Mouse (Mus musculus) midbrain, embryonic 14.5 days (tissue): ENCODE measurements at regions not wholly inside any gene's neighbourhood (a gene's known extent, or its start where the extent isn't known, plus 50 kb on each side); places are given as distances from the start of the nearest gene placed in this dataset.

Experiments used
- ATAC-seq: fragments of 200-750 bp; cut with Nextera tagmentation; 2 replicates; pipeline ENCODE4 v1.8.0; 2017; ENCODE audit warnings: moderate number of reproducible peaks, moderate library complexity; ENCODE audit not compliant: low FRiP score, low TSS enrichment
- DNase-seq: peaks from one replicate; pipeline ENCODE4 v3.0.0-alpha.2; 2015
- H3K27ac ChIP-seq: fragments of 300-500 bp; sonication (generic); replicated peaks from 2 replicates; pipeline ENCODE4 v1.5.1; 2014; ENCODE audit warnings: mild to moderate bottlenecking, low read depth, low read length, moderate library complexity
- H3K27me3 ChIP-seq: fragments of 300-500 bp; sonication (generic); 2 replicates; pipeline ENCODE4 v1.6.1; 2014; ENCODE audit warnings: low read length, control low read depth, mixed read lengths; ENCODE audit not compliant: control insufficient read depth, insufficient read depth
- H3K36me3 ChIP-seq: fragments of 300-500 bp; sonication (generic); 2 replicates; pipeline ENCODE4 v1.6.1; 2014; ENCODE audit warnings: low read length, control low read depth; ENCODE audit not compliant: control insufficient read depth, insufficient read depth
- H3K4me1 ChIP-seq: fragments of 300-500 bp; sonication (generic); 2 replicates; pipeline ENCODE4 v1.6.1; 2014; ENCODE audit warnings: mild to moderate bottlenecking, antibody characterized with exemption, low read length, control low read depth; ENCODE audit not compliant: control insufficient read depth, insufficient read depth
- H3K4me2 ChIP-seq: fragments of 300-500 bp; sonication (generic); 2 replicates; pipeline ENCODE4 v1.6.1; 2014; ENCODE audit warnings: mild to moderate bottlenecking, low read length, moderate library complexity
- H3K4me3 ChIP-seq: fragments of 300-500 bp; sonication (generic); replicated peaks from 2 replicates; pipeline ENCODE4 v1.5.1; 2014; ENCODE audit warnings: low read depth, low read length
- H3K9ac ChIP-seq: fragments of 300-500 bp; sonication (generic); replicated peaks from 2 replicates; pipeline ENCODE4 v1.6.1; 2014; ENCODE audit warnings: mild to moderate bottlenecking, low read length, moderate library complexity
- H3K9me3 ChIP-seq: fragments of 300-500 bp; sonication (generic); 2 replicates; pipeline ENCODE4 v1.6.1; 2016; ENCODE audit warnings: low read length, control low read depth, mixed read lengths; ENCODE audit not compliant: control insufficient read depth
- whole genome bisulfite sequencing: fragments of 180-500 bp; shearing (Covaris S2); extraction: QIAGEN DNeasy Blood & Tissue Kit; methylation state at CpG from one replicate; pipeline ENCODE4 v1.1.7; 2014; 5-methylcytosine and 5-hydroxymethylcytosine counted together

GRCm38 (mm10) chr15:63694150-63694549 lies 150.8 kb downstream of the Gsdmc2 start:
- WGBS = 68% methylated on average over 3 of the region's 3 CpGs

GRCm38 (mm10) chr15:63693561-63693960 lies 151.4 kb downstream of the Gsdmc2 start:
- H3K4me3 ChIP-seq = no peak overlapping the region
- no peaks in the 10 kb centered on the region for H3K36me3 ChIP-seq
- WGBS = 62% methylated on average over 2 of the region's 2 CpGs
- no peak overlapping the region for H3K27ac ChIP-seq
- no peak overlapping the region for H3K4me2 ChIP-seq
- no peaks in the 10 kb centered on the region for H3K9me3 ChIP-seq
- peaks cover 6% of the 10 kb centered on the region for H3K4me1 ChIP-seq
- H3K9ac ChIP-seq = no peak overlapping the region
- no peaks in the 10 kb centered on the region for H3K27me3 ChIP-seq
- no peak for DNase-seq
- ATAC-seq = no peak

More at GRCm38 (mm10) chr15:63694150-63694549, 150.8 kb downstream of the Gsdmc2 start:
- Histone ChIP-seq H3K9ac (no peak overlapping the region), H3K36me3 (no peaks in the 10 kb centered on the region), H3K27ac (no peak overlapping the region), H3K9me3 (no peaks in the 10 kb centered on the region), H3K4me2 (no peak overlapping the region), H3K27me3 (no peaks in the 10 kb centered on the region), H3K4me3 (no peak overlapping the region), H3K4me1 (peaks cover 6% of the 10 kb centered on the region)
- ATAC-seq (no peak), DNase-seq (no peak)

- H3K9ac ChIP-seq = no peak overlapping the region
- no peak overlapping the region for H3K27ac ChIP-seq
- ATAC-seq (no peak), DNase-seq (peak; percentile 51)
- 0 out of 2 replicates have a peak overlapping the region, but pooled peaks have one; percentile 23 for H3K4me2 ChIP-seq
- H3K4me3 ChIP-seq = no peak overlapping the region
- H3K27me3 ChIP-seq = no peaks in the 10 kb centered on the region
- H3K36me3 ChIP-seq = no peaks in the 10 kb centered on the region
- 2% methylated on average over 9 of the region's 9 CpGs for WGBS
- H3K4me1 ChIP-seq = peaks cover 6% of the 10 kb centered on the region
- H3K9me3 ChIP-seq = no peaks in the 10 kb centered on the region
These were observed 152.3 kb downstream of the Gsdmc2 start for GRCm38 (mm10) chr15:63692491-63693295.

GRCm38 (mm10) chr15:63689788-63690575 lies 155.0 kb downstream of the Gsdmc2 start:
- Histone ChIP-seq H3K4me3 (no peak overlapping the region), H3K27me3 (no peaks in the 10 kb centered on the region), H3K4me1 (peaks cover 6% of the 10 kb centered on the region), H3K4me2 (no peak overlapping the region), H3K27ac (no peak overlapping the region), H3K36me3 (no peaks in the 10 kb centered on the region), H3K9ac (no peak overlapping the region), H3K9me3 (no peaks in the 10 kb centered on the region)
- DNase-seq (no peak), ATAC-seq (no peak)
- WGBS = 80% methylated on average over 5 of the region's 5 CpGs

GRCm38 (mm10) chr15:63687852-63688251 lies 157.1 kb downstream of the Gsdmc2 start:
- 91% methylated on average over 1 of the region's 1 CpGs for WGBS
- no peak for DNase-seq
- H3K4me3 ChIP-seq = no peak overlapping the region
- H3K9me3 ChIP-seq = no peaks in the 10 kb centered on the region
- H3K4me1 ChIP-seq = peaks cover 4% of the 10 kb centered on the region
- no peak for ATAC-seq
- H3K27ac ChIP-seq = no peak overlapping the region
- H3K36me3 ChIP-seq = no peaks in the 10 kb centered on the region
- no peak overlapping the region for H3K9ac ChIP-seq
- H3K4me2 ChIP-seq = no peak overlapping the region
- H3K27me3 ChIP-seq = no peaks in the 10 kb centered on the region

GRCm38 (mm10) chr15:63686954-63687562 lies 157.9 kb downstream of the Gsdmc2 start:
- Histone ChIP-seq H3K27ac (no peak overlapping the region), H3K4me3 (no peak overlapping the region), H3K9ac (no peak overlapping the region), H3K27me3 (no peaks in the 10 kb centered on the region), H3K4me2 (no peak overlapping the region), H3K36me3 (no peaks in the 10 kb centered on the region), H3K4me1 (no peaks in the 10 kb centered on the region), H3K9me3 (no peaks in the 10 kb centered on the region)
- ATAC-seq (no peak), DNase-seq (no peak)
- WGBS = 73% methylated on average over 3 of the region's 3 CpGs

- H3K27ac ChIP-seq = no peak overlapping the region
- no peak overlapping the region for H3K4me2 ChIP-seq
- ATAC-seq (no peak), DNase-seq (peak; percentile 30)
- 39% methylated on average over 3 of the region's 3 CpGs for WGBS
- H3K9me3 ChIP-seq = no peaks in the 10 kb centered on the region
- H3K4me3 ChIP-seq = no peak overlapping the region
- no peak overlapping the region for H3K9ac ChIP-seq
- H3K36me3 ChIP-seq = no peaks in the 10 kb centered on the region
- 0 out of 2 replicates have a peak, but pooled peaks cover 3% of the 10 kb centered on the region for H3K4me1 ChIP-seq
- no peaks in the 10 kb centered on the region for H3K27me3 ChIP-seq
These were observed 164.7 kb downstream of the Gsdmc2 start for GRCm38 (mm10) chr15:63679984-63680925.

- H3K9me3 ChIP-seq = no peaks in the 10 kb centered on the region
- 0 out of 2 replicates have a peak, but pooled peaks cover 3% of the 10 kb centered on the region for H3K4me1 ChIP-seq
- H3K36me3 ChIP-seq = no peaks in the 10 kb centered on the region
- no peak overlapping the region for H3K9ac ChIP-seq
- no peak overlapping the region for H3K4me3 ChIP-seq
- H3K27me3 ChIP-seq = no peaks in the 10 kb centered on the region
- 81% methylated on average over 5 of the region's 5 CpGs for WGBS
- no peak overlapping the region for H3K27ac ChIP-seq
- ATAC-seq = no peak
- H3K4me2 ChIP-seq = no peak overlapping the region
- no peak for DNase-seq
These were observed 166.1 kb downstream of the Gsdmc2 start for GRCm38 (mm10) chr15:63678921-63679320.
